Mouse (Mus musculus) olfactory bulb, adult 2 months (tissue): ENCODE data around the gene Enkur.

Source experiments
- CTCF ChIP-seq: fragments of 200-500 bp; IDR thresholded peaks from 2 replicates; pipeline ENCODE4 v1.5.1; 2012; ENCODE audit warnings: low read depth, mild to moderate bottlenecking, low read length, moderate library complexity; ENCODE audit not compliant: insufficient read depth
- POLR2A ChIP-seq: fragments of 200-500 bp; IDR thresholded peaks from 2 replicates; pipeline ENCODE4 v1.6.1; 2012; ENCODE audit warnings: mild to moderate bottlenecking, low read depth, low read length, moderate library complexity; ENCODE audit not compliant: insufficient read depth

DNA sequence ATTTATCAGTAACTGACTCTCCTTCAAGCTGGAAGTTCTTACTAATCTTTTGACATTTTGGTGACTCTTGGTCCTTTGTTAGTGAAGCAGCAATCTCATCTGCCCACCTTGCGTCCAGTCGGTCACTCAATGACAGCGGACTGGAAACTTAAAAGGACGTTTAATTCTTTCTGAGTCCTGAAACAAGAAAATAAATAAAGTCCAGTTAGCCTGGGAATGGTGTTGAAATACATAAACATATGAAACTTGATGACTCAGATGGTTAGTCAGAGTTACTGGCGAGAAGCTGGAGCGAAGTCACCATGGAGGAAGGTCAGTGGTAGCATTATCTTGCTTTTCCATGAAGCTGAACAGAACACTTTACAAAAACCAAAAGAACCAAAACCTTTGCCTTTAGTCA, 58.7 kb downstream of the Enkur start:
- TF ChIP-seq POLR2A, result no peak
- TF ChIP-seq CTCF, result no peak
